Mouse (Mus musculus): Measurements from ENCODE around the gene Hhipl1. TPM values are rescaled to one million over a fixed set of nuclear protein-coding genes. Genes with fewer than 3 reads are reported as not detected.
A peak's percentile ranks its signal among the peaks of the same experiment; 100 is the strongest.

The Hhipl1 gene
- polyA plus RNA-seq, 1 experiment from 2014 or later: 2.3 TPM

DNA sequence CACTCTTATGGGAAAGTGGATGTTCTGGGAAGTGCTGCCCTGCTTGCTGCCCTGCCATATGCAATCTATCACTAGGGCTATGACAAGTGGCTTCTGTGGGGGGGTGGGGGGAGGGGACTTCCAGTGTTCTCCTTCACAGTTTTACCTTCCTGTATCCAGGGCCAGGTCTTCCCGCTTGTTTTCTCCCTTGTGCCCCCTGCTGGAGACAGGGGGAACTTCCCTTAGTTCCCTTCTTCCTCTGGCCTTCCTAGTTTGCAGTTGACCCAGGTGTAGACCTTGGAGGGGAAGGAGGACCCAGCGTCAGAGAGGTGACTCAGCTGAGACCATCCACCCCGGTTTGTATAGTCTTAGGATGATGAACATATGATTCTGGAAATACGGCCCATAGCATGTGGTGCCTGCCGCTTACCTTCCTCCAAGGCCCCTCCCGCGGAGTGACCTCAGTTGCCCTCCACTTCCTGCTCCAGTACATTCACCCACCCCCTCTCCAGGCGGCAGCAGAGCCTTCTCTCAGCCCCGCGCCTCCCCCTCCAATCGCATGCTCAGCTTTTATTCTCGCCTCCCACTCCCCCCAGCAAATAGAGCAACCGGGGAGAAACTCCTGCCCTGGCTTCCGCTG lies 32.6 kb downstream of the Hhipl1 start:
- Histone ChIP-seq H3K27me3 (replicated peaks; ENCODE audit: control insufficient read depth, insufficient read depth, low read length) (0 out of 2 replicates have a peak, but pooled peaks cover 3% of the 10 kb centered on the region), H3K4me1 (replicated peaks; ENCODE audit: control insufficient read depth, insufficient read depth, low read length) (peaks cover 10% of the 10 kb centered on the region), H3K36me3 (ENCODE audit: control insufficient read depth, insufficient read depth) (no peaks in the 10 kb centered on the region), H3K27ac (ENCODE audit: low read length) (no peak overlapping the region), H3K9me3 (ENCODE audit: control insufficient read depth, low read length) (no peaks in the 10 kb centered on the region), H3K9ac (replicated peaks; ENCODE audit: low read depth, low read length) (no peak overlapping the region), H3K4me3 (replicated peaks; ENCODE audit: low read length) (no peak overlapping the region), H3K4me2 (ENCODE audit: low read length) (no peak overlapping the region)
- no peak for ATAC-seq
- WGBS: 43% methylated on average over 14 of the region's 14 CpGs

GRCm38 (mm10) chr12:108348151-108348550 lies 42.1 kb downstream of the Hhipl1 start:
- Histone ChIP-seq H3K4me1 (replicated peaks; ENCODE audit: control insufficient read depth, insufficient read depth, low read length) (peaks cover 6% of the 10 kb centered on the region), H3K4me2 (ENCODE audit: low read length) (no peak overlapping the region), H3K9me3 (ENCODE audit: control insufficient read depth, low read length) (no peaks in the 10 kb centered on the region), H3K4me3 (replicated peaks; ENCODE audit: low read length) (no peak overlapping the region), H3K27me3 (replicated peaks; ENCODE audit: control insufficient read depth, insufficient read depth, low read length) (no peaks in the 10 kb centered on the region), H3K27ac (ENCODE audit: low read length) (no peak overlapping the region), H3K36me3 (ENCODE audit: control insufficient read depth, insufficient read depth) (no peaks in the 10 kb centered on the region), H3K9ac (replicated peaks; ENCODE audit: low read depth, low read length) (no peak overlapping the region)
- WGBS: 83% methylated on average over 8 of the region's 8 CpGs
- ATAC-seq: no peak

- no peak overlapping the region for H3K4me3 ChIP-seq (replicated peaks; ENCODE audit: low read length)
- H3K36me3 ChIP-seq (ENCODE audit: control insufficient read depth, insufficient read depth): no peaks in the 10 kb centered on the region
- 59% methylated on average over 5 of the region's 5 CpGs for WGBS
- H3K9ac ChIP-seq (replicated peaks; ENCODE audit: low read depth, low read length): no peak overlapping the region
- H3K4me1 ChIP-seq (replicated peaks; ENCODE audit: control insufficient read depth, insufficient read depth, low read length): peaks cover 6% of the 10 kb centered on the region
- H3K4me2 ChIP-seq (ENCODE audit: low read length): no peak overlapping the region
- no peak for ATAC-seq
- no peak overlapping the region for H3K27ac ChIP-seq (ENCODE audit: low read length)
- no peaks in the 10 kb centered on the region for H3K27me3 ChIP-seq (replicated peaks; ENCODE audit: control insufficient read depth, insufficient read depth, low read length)
- no peaks in the 10 kb centered on the region for H3K9me3 ChIP-seq (ENCODE audit: control insufficient read depth, low read length)
These were observed 43.0 kb downstream of the Hhipl1 start for GRCm38 (mm10) chr12:108349026-108349425.

DNA sequence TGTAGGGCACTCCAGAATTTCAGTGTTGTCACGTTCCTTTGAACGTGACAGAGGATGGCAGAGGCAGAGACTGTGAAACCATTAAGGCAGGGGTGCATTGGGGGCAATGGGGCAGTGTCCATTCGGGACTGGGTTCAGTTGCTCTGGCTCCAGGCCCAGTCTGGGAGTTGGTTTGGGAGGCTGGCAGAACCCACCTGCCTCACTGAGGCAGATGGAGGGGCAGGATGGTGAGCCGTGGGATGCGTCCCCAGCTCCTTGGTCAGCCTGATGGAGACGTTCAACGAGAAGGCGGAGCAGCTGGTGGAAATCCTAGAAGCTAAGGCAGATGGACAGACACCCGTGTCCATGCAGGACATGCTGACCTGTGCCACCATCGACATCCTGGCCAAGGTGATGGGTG lies 44.9 kb downstream of the Hhipl1 start:
- ATAC-seq: no peak
- H3K27me3 ChIP-seq (replicated peaks; ENCODE audit: control insufficient read depth, insufficient read depth, low read length): no peaks in the 10 kb centered on the region
- no peak overlapping the region for H3K27ac ChIP-seq (ENCODE audit: low read length)
- no peak overlapping the region for H3K4me2 ChIP-seq (ENCODE audit: low read length)
- no peak overlapping the region for H3K4me3 ChIP-seq (replicated peaks; ENCODE audit: low read length)
- WGBS: 87% methylated on average over 10 of the region's 10 CpGs
- no peaks in the 10 kb centered on the region for H3K9me3 ChIP-seq (ENCODE audit: control insufficient read depth, low read length)
- H3K4me1 ChIP-seq (replicated peaks; ENCODE audit: control insufficient read depth, insufficient read depth, low read length): peaks cover 6% of the 10 kb centered on the region
- H3K36me3 ChIP-seq (ENCODE audit: control insufficient read depth, insufficient read depth): no peaks in the 10 kb centered on the region
- no peak overlapping the region for H3K9ac ChIP-seq (replicated peaks; ENCODE audit: low read depth, low read length)

DNA sequence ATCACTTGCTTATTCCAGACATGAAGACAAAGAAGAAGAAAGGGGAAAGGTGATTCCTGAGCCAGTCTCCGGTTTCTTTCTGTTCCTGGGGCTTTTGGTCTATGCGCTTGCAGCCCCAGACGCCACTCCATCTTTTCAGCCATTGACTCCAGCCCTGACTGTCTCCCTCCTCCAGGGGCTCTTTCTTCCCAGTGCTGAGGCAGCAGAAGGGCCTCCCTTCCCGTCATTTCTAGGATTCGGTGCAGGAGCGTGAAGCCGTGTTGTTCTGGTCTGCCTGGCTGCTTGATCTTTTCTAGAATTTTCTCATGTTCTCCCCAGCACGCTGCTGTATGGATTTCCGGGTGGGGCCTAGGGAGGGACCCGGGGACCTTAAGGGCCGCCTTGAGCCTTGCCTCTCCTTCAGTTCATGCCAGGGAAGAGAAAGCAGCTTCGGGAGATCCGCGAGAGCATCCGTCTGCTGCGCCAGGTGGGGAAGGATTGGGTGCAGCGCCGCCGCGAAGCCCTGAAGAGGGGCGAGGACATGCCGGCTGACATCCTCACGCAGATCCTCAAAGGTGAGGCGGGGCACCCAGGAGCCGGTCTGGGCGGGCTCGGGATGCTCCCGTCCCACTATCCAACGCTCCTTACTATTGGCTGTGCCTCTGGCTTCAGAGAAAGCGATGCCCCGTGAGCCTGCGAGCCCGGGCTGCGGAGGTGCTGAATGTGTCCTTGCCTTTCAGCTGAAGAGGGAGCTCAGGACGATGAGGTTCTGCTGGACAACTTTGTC lies 46.5 kb downstream of the Hhipl1 start:
- no peak overlapping the region for H3K27ac ChIP-seq (ENCODE audit: low read length)
- H3K36me3 ChIP-seq (ENCODE audit: control insufficient read depth, insufficient read depth): no peaks in the 10 kb centered on the region
- peak overlapping the region; percentile 50 for H3K4me2 ChIP-seq (ENCODE audit: low read length)
- H3K9ac ChIP-seq (replicated peaks; ENCODE audit: low read depth, low read length): peak overlapping the region; percentile 45
- no peaks in the 10 kb centered on the region for H3K9me3 ChIP-seq (ENCODE audit: control insufficient read depth, low read length)
- peaks cover 6% of the 10 kb centered on the region for H3K4me1 ChIP-seq (replicated peaks; ENCODE audit: control insufficient read depth, insufficient read depth, low read length)
- H3K27me3 ChIP-seq (replicated peaks; ENCODE audit: control insufficient read depth, insufficient read depth, low read length): no peaks in the 10 kb centered on the region
- WGBS: 11% methylated on average over 35 of the region's 35 CpGs
- peak overlapping the region; percentile 10 for H3K4me3 ChIP-seq (replicated peaks; ENCODE audit: low read length)
- peak; percentile 40 for ATAC-seq

- H3K9me3 ChIP-seq (ENCODE audit: control insufficient read depth, low read length): no peaks in the 10 kb centered on the region
- H3K4me2 ChIP-seq (ENCODE audit: low read length): no peak overlapping the region
- H3K27ac ChIP-seq (ENCODE audit: low read length): no peak overlapping the region
- H3K4me3 ChIP-seq (replicated peaks; ENCODE audit: low read length): no peak overlapping the region
- no peak for ATAC-seq
- H3K4me1 ChIP-seq (replicated peaks; ENCODE audit: control insufficient read depth, insufficient read depth, low read length): peaks cover 6% of the 10 kb centered on the region
- H3K36me3 ChIP-seq (ENCODE audit: control insufficient read depth, insufficient read depth): no peaks in the 10 kb centered on the region
- no peaks in the 10 kb centered on the region for H3K27me3 ChIP-seq (replicated peaks; ENCODE audit: control insufficient read depth, insufficient read depth, low read length)
- 58% methylated on average over 2 of the region's 2 CpGs for WGBS
- H3K9ac ChIP-seq (replicated peaks; ENCODE audit: low read depth, low read length): no peak overlapping the region
These were observed 48.2 kb downstream of the Hhipl1 start for GRCm38 (mm10) chr12:108354284-108354683.

GRCm38 (mm10) chr12:108355271-108355670 lies 49.2 kb downstream of the Hhipl1 start:
- H3K27me3 ChIP-seq (replicated peaks; ENCODE audit: control insufficient read depth, insufficient read depth, low read length): no peaks in the 10 kb centered on the region
- WGBS: 80% methylated on average over 1 of the region's 1 CpGs
- no peak overlapping the region for H3K4me3 ChIP-seq (replicated peaks; ENCODE audit: low read length)
- H3K9me3 ChIP-seq (ENCODE audit: control insufficient read depth, low read length): no peaks in the 10 kb centered on the region
- ATAC-seq: no peak
- peaks cover 6% of the 10 kb centered on the region for H3K4me1 ChIP-seq (replicated peaks; ENCODE audit: control insufficient read depth, insufficient read depth, low read length)
- H3K27ac ChIP-seq (ENCODE audit: low read length): no peak overlapping the region
- no peak overlapping the region for H3K9ac ChIP-seq (replicated peaks; ENCODE audit: low read depth, low read length)
- H3K4me2 ChIP-seq (ENCODE audit: low read length): no peak overlapping the region
- no peaks in the 10 kb centered on the region for H3K36me3 ChIP-seq (ENCODE audit: control insufficient read depth, insufficient read depth)

DNA sequence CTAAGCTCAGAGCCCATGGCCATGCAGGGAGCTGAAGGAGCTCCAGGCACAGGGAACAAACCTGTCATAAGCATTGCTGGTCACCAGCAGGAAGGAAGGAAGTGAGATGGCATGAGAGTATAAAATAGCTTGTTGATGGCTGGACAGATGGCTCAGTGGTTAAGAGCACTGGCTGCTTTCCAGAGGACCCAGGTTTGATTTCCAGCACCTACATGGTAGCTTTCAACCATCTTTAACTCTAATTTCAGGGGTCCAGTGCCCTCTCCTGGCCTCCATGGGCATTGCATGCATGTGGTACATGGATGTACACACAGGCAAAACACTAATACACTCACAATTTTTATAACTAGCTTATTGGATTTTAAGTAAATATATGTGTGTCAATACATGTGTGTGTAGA lies 49.9 kb downstream of the Hhipl1 start:
- no peak for ATAC-seq
- Histone ChIP-seq H3K36me3 (ENCODE audit: control insufficient read depth, insufficient read depth) (no peaks in the 10 kb centered on the region), H3K27me3 (replicated peaks; ENCODE audit: control insufficient read depth, insufficient read depth, low read length) (no peaks in the 10 kb centered on the region), H3K4me3 (replicated peaks; ENCODE audit: low read length) (no peak overlapping the region), H3K9ac (replicated peaks; ENCODE audit: low read depth, low read length) (no peak overlapping the region), H3K4me2 (ENCODE audit: low read length) (no peak overlapping the region), H3K27ac (ENCODE audit: low read length) (no peak overlapping the region), H3K9me3 (ENCODE audit: control insufficient read depth, low read length) (no peaks in the 10 kb centered on the region), H3K4me1 (replicated peaks; ENCODE audit: control insufficient read depth, insufficient read depth, low read length) (peaks cover 6% of the 10 kb centered on the region)

GRCm38 (mm10) chr12:108363796-108364195 lies 57.7 kb downstream of the Hhipl1 start:
- peaks cover 8% of the 10 kb centered on the region for H3K4me1 ChIP-seq (replicated peaks; ENCODE audit: control insufficient read depth, insufficient read depth, low read length)
- H3K4me2 ChIP-seq (ENCODE audit: low read length): no peak overlapping the region
- H3K27ac ChIP-seq (ENCODE audit: low read length): no peak overlapping the region
- no peak overlapping the region for H3K4me3 ChIP-seq (replicated peaks; ENCODE audit: low read length)
- no peak overlapping the region; the same call in 1 of the 2 replicates for H3K9ac ChIP-seq (replicated peaks; ENCODE audit: low read depth, low read length)
- peak; percentile 91 for ATAC-seq
- H3K9me3 ChIP-seq (ENCODE audit: control insufficient read depth, low read length): no peaks in the 10 kb centered on the region
- WGBS: 5% methylated on average over 5 of the region's 5 CpGs
- H3K36me3 ChIP-seq (ENCODE audit: control insufficient read depth, insufficient read depth): no peaks in the 10 kb centered on the region
- H3K27me3 ChIP-seq (replicated peaks; ENCODE audit: control insufficient read depth, insufficient read depth, low read length): no peaks in the 10 kb centered on the region

All from forebrain, embryonic 16.5 days (tissue).